Mouse (Mus musculus) midbrain, embryonic 10.5 days (tissue): ENCODE measurements around the gene Gata1. TPM values are rescaled to one million over a fixed set of nuclear protein-coding genes. Genes with fewer than 3 reads are reported as not detected.
A peak's percentile ranks its signal among the peaks of the same experiment; 100 is the strongest.

Source experiments
- DNase-seq: peaks from one replicate; pipeline ENCODE4 v3.0.0-alpha.2; 2017; ENCODE audit warnings: low spot score
- H3K27ac ChIP-seq: fragments of 300-500 bp; sonication (generic); replicated peaks from 2 replicates; pipeline ENCODE4 v1.5.1; 2016; ENCODE audit warnings: mild to moderate bottlenecking
- H3K27me3 ChIP-seq: fragments of 300-500 bp; sonication (generic); 2 replicates; pipeline ENCODE4 v1.6.1; 2016; ENCODE audit warnings: low read depth, mild to moderate bottlenecking; ENCODE audit not compliant: poor library complexity, severe bottlenecking
- H3K36me3 ChIP-seq: fragments of 300-500 bp; sonication (generic); 2 replicates; pipeline ENCODE4 v1.6.1; 2016; ENCODE audit warnings: mild to moderate bottlenecking, moderate library complexity
- H3K4me1 ChIP-seq: fragments of 300-500 bp; sonication (generic); 2 replicates; pipeline ENCODE4 v1.6.1; 2016
- H3K4me3 ChIP-seq: fragments of 300-500 bp; sonication (generic); 2 replicates; pipeline ENCODE4 v1.5.1; 2016; ENCODE audit warnings: mild to moderate bottlenecking, moderate library complexity
- H3K9me3 ChIP-seq: fragments of 300-500 bp; sonication (generic); replicated peaks from 2 replicates; pipeline ENCODE4 v1.6.1; 2016; ENCODE audit warnings: mild to moderate bottlenecking
- WGBS: fragments of 180-500 bp; shearing (Covaris S2); methylation state at CpG from one replicate; pipeline ENCODE4 v1.1.7; 2016; 5-methylcytosine and 5-hydroxymethylcytosine counted together
- polyA plus RNA-seq: library from polyadenylated mRNA; unstranded; fragments of >200 nt; fragmentation: Nextera tagmentation; extraction: Ambion mirVana; gene quantifications from 2 replicates; pipeline ENCODE4 v1.2.1, GENCODE M21; 2016

Gata1 gene
- polyA plus RNA-seq, 1 experiment from 2014 or later: 7.8 TPM

DNA sequence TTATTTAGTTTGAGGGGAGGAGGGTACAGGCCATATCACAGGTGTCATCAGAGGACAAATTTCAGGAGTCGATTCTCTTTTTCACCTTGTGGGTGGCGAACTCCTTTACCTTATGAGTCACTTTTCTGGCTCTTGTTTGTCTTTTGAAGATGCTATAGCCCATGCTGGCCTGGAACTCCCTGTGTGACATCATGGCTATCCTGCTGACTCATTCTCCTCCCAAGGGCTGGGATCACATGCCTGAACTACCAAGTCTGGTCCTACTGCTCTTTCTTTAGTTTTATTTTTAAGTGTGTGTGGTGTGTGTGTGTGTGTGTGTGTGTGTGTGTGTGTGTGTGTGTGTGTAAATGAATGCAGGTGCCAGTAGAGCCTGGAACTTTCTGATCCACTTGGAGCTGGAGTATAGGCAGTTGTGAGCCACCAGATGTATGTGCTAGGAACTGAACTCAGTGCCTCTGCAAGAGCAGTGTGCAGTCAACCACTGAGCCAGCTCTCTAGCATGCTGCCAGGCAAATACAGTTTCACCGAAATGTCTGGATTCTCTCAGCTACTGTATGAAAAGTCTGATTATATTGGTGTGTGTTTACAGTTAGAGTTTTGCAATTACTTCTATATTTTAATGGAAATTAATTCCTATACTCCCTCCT is 22.8 kb upstream of the Gata1 start:
- Histone ChIP-seq H3K27ac (no peak overlapping the region), H3K27me3 (no peaks in the 10 kb centered on the region), H3K9me3 (0 out of 2 replicates have a peak, but pooled peaks cover 5% of the 10 kb centered on the region), H3K36me3 (no peaks in the 10 kb centered on the region), H3K4me1 (no peaks in the 10 kb centered on the region), H3K4me3 (no peak overlapping the region)
- WGBS: 90% methylated on average over 3 of the region's 3 CpGs
- no peak for DNase-seq

DNA sequence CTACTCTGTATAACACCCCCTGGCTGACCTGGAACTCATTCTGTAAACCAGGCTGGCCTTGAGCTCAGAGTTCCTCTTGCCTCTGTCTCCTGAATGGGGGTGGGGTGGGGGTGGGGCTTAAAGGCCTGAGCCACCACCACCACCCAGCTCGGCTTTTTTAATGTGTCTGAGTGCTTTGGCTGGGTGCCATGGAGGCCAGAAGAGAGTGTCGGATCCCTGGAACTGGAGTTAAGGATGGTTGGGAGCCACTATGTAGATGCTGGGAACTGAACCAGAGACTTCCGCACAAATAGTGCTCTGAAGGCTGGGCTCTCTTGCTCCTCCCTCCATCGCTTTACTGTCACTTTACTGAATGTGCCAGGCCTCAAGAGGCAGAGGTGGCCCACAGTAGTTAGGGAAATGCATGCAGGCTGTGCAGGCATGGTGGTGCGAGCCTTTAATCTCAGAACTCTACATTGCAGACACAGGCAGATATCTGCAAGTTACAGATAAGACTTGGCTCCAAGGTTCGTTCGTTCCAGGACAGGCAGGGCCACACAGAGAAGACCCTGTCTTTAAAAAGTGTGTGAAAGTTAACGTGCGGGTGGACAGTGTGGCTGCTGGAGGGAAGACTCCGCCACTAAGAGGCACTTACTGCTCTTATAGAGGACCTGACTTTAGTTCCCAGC is 15.3 kb upstream of the Gata1 start:
- no peaks in the 10 kb centered on the region for H3K36me3 ChIP-seq
- 77% methylated on average over 10 of the region's 10 CpGs for WGBS
- no peak overlapping the region for H3K27ac ChIP-seq
- no peaks in the 10 kb centered on the region for H3K27me3 ChIP-seq
- no peak overlapping the region for H3K4me3 ChIP-seq
- no peaks in the 10 kb centered on the region for H3K9me3 ChIP-seq
- no peak for DNase-seq
- H3K4me1 ChIP-seq: no peaks in the 10 kb centered on the region

DNA sequence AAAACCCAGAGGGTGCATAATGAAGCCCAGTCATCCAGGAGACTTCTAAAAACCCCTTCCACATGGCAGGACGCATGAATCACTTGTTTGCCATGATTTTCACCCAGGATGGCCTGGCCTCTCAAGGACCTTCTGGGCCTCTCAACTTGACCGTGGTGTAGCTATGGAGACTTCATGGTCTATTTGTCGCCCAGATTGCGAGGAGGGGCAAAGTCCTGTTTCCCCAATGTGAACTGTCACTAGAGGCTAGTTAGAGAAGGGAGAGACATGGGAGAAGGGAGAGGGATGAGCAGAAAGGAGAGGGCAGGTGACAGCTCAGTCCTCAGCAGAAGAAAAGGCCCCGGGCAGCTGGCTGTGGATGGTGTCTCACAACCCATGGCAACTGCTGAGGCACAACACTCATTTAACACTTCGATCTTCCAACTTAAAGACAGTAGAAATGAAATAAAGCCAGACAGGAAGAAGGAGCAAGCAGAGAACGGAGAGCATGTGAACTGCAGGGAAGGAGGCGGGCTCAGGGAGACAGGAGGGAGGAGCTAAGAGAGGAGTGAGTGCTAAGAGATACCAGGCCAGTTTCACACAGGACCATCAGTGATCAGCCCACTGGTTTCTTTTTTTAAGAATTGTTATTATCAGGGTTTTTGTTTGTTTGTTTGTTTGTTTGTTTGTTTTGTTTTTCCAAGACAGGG is 14.7 kb upstream of the Gata1 start:
- H3K4me1 ChIP-seq: no peaks in the 10 kb centered on the region
- DNase-seq: no peak
- 64% methylated on average over 8 of the region's 8 CpGs for WGBS
- no peak overlapping the region for H3K4me3 ChIP-seq
- no peaks in the 10 kb centered on the region for H3K9me3 ChIP-seq
- H3K36me3 ChIP-seq: no peaks in the 10 kb centered on the region
- H3K27me3 ChIP-seq: no peaks in the 10 kb centered on the region
- no peak overlapping the region for H3K27ac ChIP-seq

DNA sequence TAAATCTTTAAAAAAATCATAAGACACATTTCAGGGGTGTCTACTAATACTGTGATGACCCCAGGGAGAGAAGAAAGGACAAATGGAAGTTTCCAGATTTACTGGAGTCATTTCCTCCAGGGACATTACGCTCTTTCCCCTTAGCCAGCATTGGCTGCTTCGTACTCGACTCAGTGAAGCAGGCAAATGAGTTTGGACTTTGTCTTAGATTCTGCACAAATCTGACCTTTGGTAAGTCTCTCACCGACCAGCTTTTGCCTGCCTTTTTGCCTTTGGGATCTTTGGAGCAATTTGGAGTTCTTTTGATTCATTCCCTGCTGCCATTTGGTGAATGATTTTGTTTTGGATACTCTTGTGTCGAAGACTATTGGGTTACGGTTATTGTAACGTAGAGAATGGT is 3.5 kb upstream of the Gata1 start:
- WGBS: 97% methylated on average over 7 of the region's 7 CpGs
- H3K4me3 ChIP-seq: no peak overlapping the region
- H3K4me1 ChIP-seq: no peaks in the 10 kb centered on the region
- no peaks in the 10 kb centered on the region for H3K36me3 ChIP-seq
- no peak for DNase-seq
- H3K27ac ChIP-seq: no peak overlapping the region
- H3K9me3 ChIP-seq: no peaks in the 10 kb centered on the region
- H3K27me3 ChIP-seq: no peaks in the 10 kb centered on the region

DNA sequence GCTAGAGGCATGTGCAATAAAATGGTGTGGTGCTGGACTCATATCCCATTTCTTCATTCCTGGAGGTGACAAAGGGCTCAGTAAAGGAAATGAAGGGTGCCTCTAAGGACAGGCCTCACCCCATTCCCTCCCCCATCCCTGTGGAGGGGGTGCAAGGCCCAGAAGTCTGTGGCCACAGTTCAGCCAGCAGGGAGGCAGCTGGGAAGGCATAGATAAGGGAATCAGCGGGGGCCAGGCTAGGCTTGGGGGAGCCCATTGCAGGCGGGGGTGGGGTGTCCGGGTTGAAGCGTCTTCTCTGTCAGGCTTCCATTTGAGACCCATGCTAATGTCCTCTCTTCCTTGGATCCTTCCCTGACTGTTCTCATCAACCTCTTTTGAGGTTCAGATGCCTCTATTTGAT is 6.6 kb downstream of the Gata1 start:
- H3K9me3 ChIP-seq: peaks cover 5% of the 10 kb centered on the region
- no peak overlapping the region for H3K27ac ChIP-seq
- H3K4me3 ChIP-seq: no peak overlapping the region
- 76% methylated on average over 4 of the region's 4 CpGs for WGBS
- no peaks in the 10 kb centered on the region for H3K36me3 ChIP-seq
- H3K4me1 ChIP-seq: no peaks in the 10 kb centered on the region
- H3K27me3 ChIP-seq: no peaks in the 10 kb centered on the region
- no peak for DNase-seq

DNA sequence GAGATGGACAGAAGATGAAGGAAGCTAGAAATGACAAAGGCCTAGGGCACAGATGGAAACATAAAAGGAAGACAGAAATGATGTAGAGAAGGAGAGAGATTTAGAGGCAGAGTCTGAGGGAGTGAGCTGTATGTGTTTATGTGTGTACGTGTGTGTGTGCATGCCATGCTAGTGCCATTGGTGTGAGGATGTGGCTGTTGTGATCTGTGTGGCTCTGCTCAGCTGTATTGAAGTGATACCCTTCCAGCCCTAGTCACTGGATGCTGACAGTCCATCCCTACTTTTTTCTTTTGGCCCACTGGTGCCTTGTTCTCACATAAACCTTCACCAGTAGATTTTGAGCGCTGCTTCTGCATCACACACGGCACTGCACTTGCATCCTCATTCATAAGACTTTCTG is 9.0 kb downstream of the Gata1 start:
- 92% methylated on average over 3 of the region's 3 CpGs for WGBS
- DNase-seq: no peak

DNA sequence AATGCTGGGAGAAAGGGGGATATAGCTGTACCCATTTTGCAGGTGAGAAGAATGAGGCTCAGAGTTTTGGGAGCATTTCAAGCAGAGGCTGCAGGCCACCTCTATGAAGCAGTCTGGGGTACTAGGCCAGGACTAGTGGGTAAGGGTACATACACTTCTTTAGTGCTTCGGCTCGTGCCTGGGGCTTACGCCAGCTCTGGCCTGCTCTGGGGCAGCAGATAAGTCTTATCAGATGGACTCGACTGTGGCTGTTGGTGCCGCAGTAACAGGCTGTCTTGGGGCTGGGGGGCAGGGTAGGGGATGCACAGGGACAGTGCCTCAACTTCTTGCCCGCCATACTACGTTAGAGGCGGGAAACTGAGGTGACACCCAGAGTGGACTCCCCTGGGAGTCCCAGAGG is 9.6 kb downstream of the Gata1 start:
- Histone ChIP-seq H3K36me3 (no peaks in the 10 kb centered on the region), H3K27me3 (no peaks in the 10 kb centered on the region), H3K27ac (no peak overlapping the region), H3K9me3 (peaks cover 8% of the 10 kb centered on the region), H3K4me3 (no peak overlapping the region), H3K4me1 (no peaks in the 10 kb centered on the region)
- 86% methylated on average over 8 of the region's 8 CpGs for WGBS
- no peak for DNase-seq

More for the DNA sequence above, 9.0 kb downstream of the Gata1 start:
- H3K4me1 ChIP-seq: no peaks in the 10 kb centered on the region
- no peaks in the 10 kb centered on the region for H3K27me3 ChIP-seq
- H3K9me3 ChIP-seq: peaks cover 8% of the 10 kb centered on the region
- H3K27ac ChIP-seq: no peak overlapping the region
- H3K36me3 ChIP-seq: no peaks in the 10 kb centered on the region
- no peak overlapping the region for H3K4me3 ChIP-seq

DNA sequence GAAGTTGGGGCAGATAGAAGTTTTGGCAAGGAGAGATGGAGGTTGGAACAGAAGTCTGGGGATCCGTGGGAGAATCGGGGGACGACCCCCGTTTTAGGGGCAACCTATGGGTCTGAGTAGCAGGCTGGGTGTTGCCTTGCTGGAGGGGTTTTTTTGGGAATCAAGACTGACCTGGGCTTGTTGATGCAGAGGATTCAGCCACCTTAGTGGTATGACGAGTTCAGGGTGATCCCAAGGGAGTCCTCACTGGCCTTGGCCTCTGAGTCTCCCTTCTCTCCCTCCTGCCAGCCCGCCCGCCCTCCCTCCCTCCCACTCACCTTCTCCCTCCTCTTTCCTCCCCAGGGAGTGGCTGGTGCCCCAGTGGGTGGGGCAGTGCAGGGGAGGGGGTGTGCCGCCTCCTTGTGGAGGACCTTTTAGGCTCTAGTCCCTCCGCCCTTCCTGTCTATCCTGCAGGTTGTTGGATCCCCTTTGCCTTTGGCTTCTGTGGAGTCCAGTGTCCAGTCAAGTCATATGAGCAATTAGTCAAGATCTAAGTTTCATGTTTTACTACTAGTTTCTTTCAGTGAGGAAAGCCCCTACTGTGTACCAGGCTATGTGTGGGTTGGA is 10.2 kb downstream of the Gata1 start:
- no peak overlapping the region for H3K27ac ChIP-seq
- DNase-seq: no peak
- no peaks in the 10 kb centered on the region for H3K36me3 ChIP-seq
- H3K9me3 ChIP-seq: peaks cover 8% of the 10 kb centered on the region
- no peaks in the 10 kb centered on the region for H3K4me1 ChIP-seq
- no peaks in the 10 kb centered on the region for H3K27me3 ChIP-seq
- H3K4me3 ChIP-seq: no peak overlapping the region
- WGBS: 73% methylated on average over 6 of the region's 9 CpGs

DNA sequence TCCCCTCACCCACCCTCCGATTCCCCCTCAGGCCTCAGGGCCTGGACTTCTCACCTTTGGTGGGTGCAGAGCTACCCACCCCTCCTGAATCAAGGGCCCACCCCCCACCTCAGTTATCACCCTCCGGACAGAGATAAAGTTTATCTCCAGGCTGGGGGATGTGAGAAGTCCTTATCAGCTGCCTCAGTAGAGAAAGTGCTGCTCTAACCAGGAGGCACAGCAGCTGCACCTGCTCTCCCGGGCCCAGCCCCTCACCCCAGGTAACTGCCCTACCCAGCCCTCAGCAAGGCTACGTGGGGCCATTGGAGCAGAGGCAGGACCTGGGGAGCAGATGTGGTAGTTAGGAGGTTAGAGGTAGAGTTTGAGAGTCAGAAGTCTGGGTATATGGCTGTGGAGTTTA is 11.7 kb downstream of the Gata1 start:
- Histone ChIP-seq H3K9me3 (peaks cover 8% of the 10 kb centered on the region), H3K27me3 (no peaks in the 10 kb centered on the region), H3K36me3 (no peaks in the 10 kb centered on the region), H3K27ac (no peak overlapping the region), H3K4me3 (0 out of 2 replicates have a peak overlapping the region, but pooled peaks have one; percentile 9), H3K4me1 (no peaks in the 10 kb centered on the region)
- DNase-seq: no peak
- WGBS: 84% methylated on average over 4 of the region's 4 CpGs

DNA sequence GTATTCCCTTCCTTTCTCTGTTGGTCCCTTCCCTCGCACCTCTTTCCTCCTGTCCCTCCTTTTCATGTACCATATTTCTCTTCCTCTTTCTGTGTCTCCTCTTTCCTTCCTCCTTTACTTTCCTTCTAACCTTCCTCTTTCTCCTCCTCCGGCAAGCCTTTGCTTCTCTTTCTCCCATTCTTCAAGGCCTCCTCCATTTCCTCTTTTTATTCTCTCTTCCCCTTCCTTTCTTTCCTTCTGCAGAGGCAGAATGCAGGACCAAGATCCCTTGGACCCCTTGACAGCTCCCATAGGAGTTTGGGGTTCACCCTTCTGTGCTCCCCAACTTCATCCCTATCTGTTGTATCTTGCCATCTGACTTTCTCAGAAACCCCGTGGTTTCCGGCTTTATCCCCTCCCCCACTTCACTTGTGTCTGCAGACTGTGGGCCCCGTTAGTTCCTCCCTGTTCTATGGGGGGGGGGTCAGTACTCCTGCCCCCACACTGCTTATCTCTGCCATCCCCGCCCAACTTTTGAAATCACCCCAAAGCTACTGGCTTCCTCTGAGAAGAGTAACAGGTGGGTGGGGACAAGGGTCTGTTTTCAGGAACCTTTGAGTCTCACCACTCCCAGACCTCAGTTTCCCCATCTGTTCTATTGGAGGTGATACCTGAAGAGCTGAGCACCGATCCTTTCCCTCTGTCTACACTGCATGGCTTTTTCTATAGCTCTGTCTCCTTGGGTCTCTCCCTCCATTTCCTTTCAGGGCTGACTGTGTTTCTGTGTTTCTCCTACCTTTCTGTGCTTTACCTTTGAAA is 13.8 kb downstream of the Gata1 start:
- H3K9me3 ChIP-seq: peaks cover 19% of the 10 kb centered on the region
- H3K4me1 ChIP-seq: no peaks in the 10 kb centered on the region
- no peak overlapping the region for H3K27ac ChIP-seq
- 76% methylated on average over 7 of the region's 7 CpGs for WGBS
- no peak overlapping the region for H3K4me3 ChIP-seq
- no peaks in the 10 kb centered on the region for H3K36me3 ChIP-seq
- DNase-seq: no peak
- no peaks in the 10 kb centered on the region for H3K27me3 ChIP-seq

DNA sequence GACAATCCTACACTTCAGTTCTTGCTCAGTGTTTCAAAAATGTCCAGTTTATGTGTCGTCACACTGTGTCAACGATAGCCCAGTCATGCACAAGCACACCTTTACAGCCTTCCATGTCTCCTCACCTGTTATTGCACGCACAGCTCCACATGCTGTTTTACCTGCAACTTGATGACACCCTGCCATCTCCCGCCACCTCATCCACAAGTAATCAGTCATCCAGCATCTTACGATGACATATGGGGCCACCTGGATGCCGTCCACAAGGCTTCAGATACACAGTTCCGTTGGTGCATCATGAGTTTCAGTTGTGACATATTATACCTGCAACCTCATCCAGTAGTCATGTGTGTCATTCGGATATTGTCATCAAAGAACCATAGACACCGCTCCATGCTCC is 19.0 kb downstream of the Gata1 start:
- H3K9me3 ChIP-seq: peaks cover 11% of the 10 kb centered on the region; the same call in 1 of the 2 replicates

DNA sequence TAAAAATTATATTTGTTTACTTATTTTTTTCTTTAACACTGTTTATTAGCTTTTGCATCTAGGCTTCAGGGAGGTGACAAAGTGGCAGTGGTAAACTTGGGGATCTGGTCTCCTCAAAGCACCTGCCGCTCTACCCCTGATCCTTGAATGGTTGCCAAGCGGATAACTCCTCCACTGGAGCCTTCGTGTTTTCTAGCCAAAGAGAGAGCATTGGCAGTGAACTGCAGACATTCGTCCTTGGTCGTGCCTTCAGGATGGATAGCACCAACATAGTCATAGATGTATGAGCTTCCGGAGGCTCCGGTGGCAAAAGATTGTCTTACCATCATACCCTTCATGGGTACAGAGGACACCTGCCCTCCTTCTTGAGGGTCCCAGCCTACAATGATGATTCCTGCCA is 27.8 kb downstream of the Gata1 start:
- 95% methylated on average over 7 of the region's 7 CpGs for WGBS
- no peak overlapping the region for H3K4me3 ChIP-seq
- peaks cover 1% of the 10 kb centered on the region; the same call in 1 of the 2 replicates for H3K36me3 ChIP-seq
- H3K9me3 ChIP-seq: peaks cover 9% of the 10 kb centered on the region; the same call in 1 of the 2 replicates
- H3K27ac ChIP-seq: no peak overlapping the region
- no peaks in the 10 kb centered on the region for H3K27me3 ChIP-seq
- H3K4me1 ChIP-seq: peaks cover 12% of the 10 kb centered on the region
- DNase-seq: no peak

More for the DNA sequence above, 19.0 kb downstream of the Gata1 start:
- no peak overlapping the region for H3K4me3 ChIP-seq
- no peaks in the 10 kb centered on the region for H3K27me3 ChIP-seq
- DNase-seq: no peak
- no peaks in the 10 kb centered on the region for H3K36me3 ChIP-seq
- 93% methylated on average over 9 of the region's 9 CpGs for WGBS
- no peaks in the 10 kb centered on the region for H3K4me1 ChIP-seq
- H3K27ac ChIP-seq: no peak overlapping the region
